Mouse (Mus musculus) kidney, postnatal 0 days (tissue): Measurements from ENCODE around the gene Vmn1r236. TPM values are rescaled to one million over a fixed set of nuclear protein-coding genes. Genes with fewer than 3 reads are reported as not detected.
A peak's percentile ranks its signal among the peaks of the same experiment; 100 is the strongest.

ENCODE experiments used
- ATAC-seq: fragments of 200-750 bp; cut with Nextera tagmentation; replicated peaks from 2 replicates; pipeline ENCODE4 v1.8.0; 2017; ENCODE audit warnings: low read depth, moderate number of reproducible peaks, moderate TSS enrichment, moderate library complexity; ENCODE audit not compliant: low FRiP score
- DNase-seq: peaks from one replicate; pipeline ENCODE4 v3.0.0-alpha.2; 2016; ENCODE audit warnings: low spot score
- H3K27ac ChIP-seq: fragments of 300-500 bp; sonication (generic); 2 replicates; pipeline ENCODE4 v1.5.1; 2014; ENCODE audit warnings: mild to moderate bottlenecking
- H3K27me3 ChIP-seq: fragments of 300-500 bp; sonication (generic); 2 replicates; pipeline ENCODE4 v1.6.1; 2014; ENCODE audit warnings: low read length, mixed read lengths; ENCODE audit not compliant: insufficient read depth
- H3K36me3 ChIP-seq: fragments of 300-500 bp; sonication (generic); 2 replicates; pipeline ENCODE4 v1.6.1; 2014; ENCODE audit warnings: low read length, mixed read lengths; ENCODE audit not compliant: insufficient read depth
- H3K4me1 ChIP-seq: fragments of 300-500 bp; sonication (generic); replicated peaks from 2 replicates; pipeline ENCODE4 v1.6.1; 2014; ENCODE audit warnings: antibody characterized with exemption, low read length, mixed read lengths; ENCODE audit not compliant: insufficient read depth
- H3K4me2 ChIP-seq: fragments of 300-500 bp; sonication (generic); 2 replicates; pipeline ENCODE4 v1.6.1; 2014; ENCODE audit warnings: mild to moderate bottlenecking, low read length, moderate library complexity, mixed read lengths
- H3K4me3 ChIP-seq: fragments of 300-500 bp; sonication (generic); replicated peaks from 2 replicates; pipeline ENCODE4 v1.5.1; 2014; ENCODE audit warnings: low read depth, low read length
- H3K9ac ChIP-seq: fragments of 300-500 bp; sonication (generic); 2 replicates; pipeline ENCODE4 v1.6.1; 2014; ENCODE audit warnings: low read depth, low read length
- H3K9me3 ChIP-seq: fragments of 300-500 bp; sonication (generic); replicated peaks from 2 replicates; pipeline ENCODE4 v1.6.1; 2016; ENCODE audit warnings: low read length, inconsistent platforms, mixed read lengths
- CTCF ChIP-seq: IDR thresholded peaks from 2 replicates; pipeline ENCODE4 v1.5.1; 2016; ENCODE audit warnings: antibody characterized with exemption, low read depth, mild to moderate bottlenecking, moderate library complexity
- WGBS: fragments of 180-500 bp; shearing (Covaris S2); extraction: QIAGEN DNeasy Blood & Tissue Kit; methylation state at CpG from one replicate; pipeline ENCODE4 v1.1.7; 2014; 5-methylcytosine and 5-hydroxymethylcytosine counted together
- microRNA-seq: library from miRNA; unstranded; fragments of <30 nt; microRNA quantifications from one replicate; pipeline ENCODE4, GENCODE M21; 2016
- polyA plus RNA-seq: library from polyadenylated mRNA; unstranded; fragments of >200 nt; fragmentation: Nextera tagmentation; extraction: Ambion mirVana; gene quantifications from 2 replicates; pipeline ENCODE4 v1.2.1, GENCODE M21; 2015

Vmn1r236 gene
- polyA plus RNA-seq = not detected in 2 replicates

- H3K4me3 ChIP-seq = no peak within 1 kb of the TSS
- DNase-seq (no peak), ATAC-seq (no peak)
- 76% methylated on average over 3 of the region's 3 CpGs for WGBS
- no peak for TF ChIP-seq CTCF
- H3K4me1 ChIP-seq = no peaks in the 10 kb centered on the region
- no peaks in the 10 kb centered on the region for H3K27me3 ChIP-seq
- no peak within 1 kb of the TSS for H3K27ac ChIP-seq
- no peak within 1 kb of the TSS for H3K4me2 ChIP-seq
- no peaks in the 10 kb centered on the region for H3K9me3 ChIP-seq
- no peak within 1 kb of the TSS for H3K9ac ChIP-seq
- no peaks in the 10 kb centered on the region for H3K36me3 ChIP-seq
Measured at GRCm38 (mm10) chr17:21282642-21283041, at the start of gene Vmn1r236. Gene Vmn1r236 (plus strand): TSS chr17:21282942.

- no peaks in the 10 kb centered on the region for H3K4me1 ChIP-seq
- no peak within 1 kb of the TSS for H3K9ac ChIP-seq
- TF ChIP-seq CTCF = no peak
- H3K36me3 ChIP-seq = no peaks in the 10 kb centered on the region
- H3K4me2 ChIP-seq = no peak within 1 kb of the TSS
- no peak within 1 kb of the TSS for H3K27ac ChIP-seq
- ATAC-seq (no peak), DNase-seq (no peak)
- H3K4me3 ChIP-seq = no peak within 1 kb of the TSS
- H3K27me3 ChIP-seq = no peaks in the 10 kb centered on the region
- no peaks in the 10 kb centered on the region for H3K9me3 ChIP-seq
Measured at GRCm38 (mm10) chr17:21256111-21256510, 26.6 kb upstream of the Vmn1r236 start, which contains the start of gene Vmn1r235. Gene Vmn1r235 (plus strand): TSS chr17:21256411.

- no peak for ATAC-seq
- no peaks in the 10 kb centered on the region for H3K27me3 ChIP-seq
- H3K4me3 ChIP-seq = no peak overlapping the region
- no peaks in the 10 kb centered on the region for H3K9me3 ChIP-seq
- no peak overlapping the region for H3K27ac ChIP-seq
- no peak overlapping the region for H3K4me2 ChIP-seq
- 13% methylated on average over 4 of the region's 4 CpGs for WGBS
- peak; percentile 50 for DNase-seq
- no peaks in the 10 kb centered on the region for H3K36me3 ChIP-seq
- no peak overlapping the region for H3K9ac ChIP-seq
- TF ChIP-seq CTCF = peak; percentile 69
- H3K4me1 ChIP-seq = no peaks in the 10 kb centered on the region
Measured at GRCm38 (mm10) chr17:21272103-21272502, 10.6 kb upstream of the Vmn1r236 start.

- H3K4me3 ChIP-seq = no peak overlapping the region
- H3K27ac ChIP-seq = no peak overlapping the region
- no peaks in the 10 kb centered on the region for H3K4me1 ChIP-seq
- H3K9ac ChIP-seq = no peak overlapping the region
- DNase-seq = no peak
- no peaks in the 10 kb centered on the region for H3K36me3 ChIP-seq
- no peak for ATAC-seq
- no peak overlapping the region for H3K4me2 ChIP-seq
- no peak for TF ChIP-seq CTCF
- H3K27me3 ChIP-seq = no peaks in the 10 kb centered on the region
- H3K9me3 ChIP-seq = no peaks in the 10 kb centered on the region
Measured at GRCm38 (mm10) chr17:21284395-21284794, 1.7 kb downstream of the Vmn1r236 start.

- Histone ChIP-seq H3K4me2 (no peak overlapping the region), H3K36me3 (no peaks in the 10 kb centered on the region), H3K9me3 (no peaks in the 10 kb centered on the region), H3K4me3 (no peak overlapping the region), H3K27ac (no peak overlapping the region), H3K4me1 (no peaks in the 10 kb centered on the region), H3K27me3 (no peaks in the 10 kb centered on the region), H3K9ac (no peak overlapping the region)
- DNase-seq (no peak), ATAC-seq (no peak)
- no peak for TF ChIP-seq CTCF
Measured at GRCm38 (mm10) chr17:21289695-21290094, 7.0 kb downstream of the Vmn1r236 start.

GRCm38 (mm10) chr17:21311565-21311964 is 28.8 kb downstream of the Vmn1r236 start, which contains the start of gene Vmn1r237:
Gene Vmn1r237 (plus strand): TSS chr17:21311865.
- Histone ChIP-seq H3K36me3 (no peaks in the 10 kb centered on the region), H3K4me2 (no peak within 1 kb of the TSS), H3K9ac (no peak within 1 kb of the TSS), H3K27me3 (no peaks in the 10 kb centered on the region), H3K4me3 (no peak within 1 kb of the TSS), H3K9me3 (no peaks in the 10 kb centered on the region), H3K27ac (no peak within 1 kb of the TSS), H3K4me1 (no peaks in the 10 kb centered on the region)
- TF ChIP-seq CTCF = no peak
- DNase-seq (no peak), ATAC-seq (no peak)

Small RNA genes lying within 50 kb of the gene (microRNA-seq; reads per million reads assigned to microRNA genes)
- not detected for gene Gm26384

Other genes with a start within 250 kb of the Vmn1r236 start
- gene Vmn1r234, start 56.9 kb upstream of the Vmn1r236 start, polyA plus RNA-seq = not detected in 2 replicates
- not detected in 2 replicates for gene Vmn1r235, start 26.5 kb upstream of the Vmn1r236 start, polyA plus RNA-seq
- not detected in 2 replicates for gene Vmn1r237, start 28.9 kb downstream of the Vmn1r236 start, polyA plus RNA-seq
- 3.5 and 4.2 TPM in 2 replicates for gene Zfp677, start 100.8 kb downstream of the Vmn1r236 start, polyA plus RNA-seq
- 6.6 and 6.8 TPM in 2 replicates for gene Zfp54, start 140.3 kb downstream of the Vmn1r236 start, polyA plus RNA-seq
- gene Zfp51, start 167.4 kb downstream of the Vmn1r236 start, polyA plus RNA-seq = 14.1 and 14.7 TPM in 2 replicates
- gene Zfp53, start 206.1 kb downstream of the Vmn1r236 start, polyA plus RNA-seq = 11.5 and 12.0 TPM in 2 replicates